ENCODE assay signal across 17 mouse cellular contexts in the genomic region with DNA sequence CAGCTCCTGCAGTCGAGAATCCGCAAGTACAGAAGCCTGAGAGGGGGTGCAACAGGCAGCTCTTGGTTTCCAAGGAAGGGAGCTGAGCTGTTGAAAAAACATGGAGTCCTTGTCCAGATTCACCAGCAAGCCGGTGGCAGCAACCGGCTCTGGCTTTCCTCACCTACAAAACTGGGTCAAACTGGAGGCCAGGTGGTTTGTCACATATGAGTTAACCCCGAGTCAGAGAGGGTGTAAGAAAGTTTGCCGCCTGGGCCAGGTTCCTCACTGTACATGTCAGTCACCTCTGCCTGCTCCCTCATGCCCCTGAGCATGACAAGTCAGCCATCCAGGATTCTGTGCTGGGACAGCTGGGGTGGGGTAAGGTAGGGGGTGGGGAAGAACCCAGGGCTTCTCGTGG.
"Had no signal": no experiment of that assay in that cellular context is flagged by ENCODE, and none has a peak within 500 bp of the region (broad histone marks: within the 10 kb centered on the region; RNA-seq: fewer than 3 reads in every experiment).

No protein-coding gene starts in this region.

- H3K27me3 ChIP-seq: kidney, embryonic 15.5 days; limb, embryonic 12.5 days; liver, embryonic 13.5 days; lung, embryonic 15.5 days; megakaryocyte, embryonic 14.5 days; midbrain, embryonic 15.5 days; neural tube, embryonic 13.5 days had no signal

- DNase-seq: kidney, postnatal 14 days; liver; liver, embryonic 13.5 days; liver, postnatal 0 days; lung, postnatal 14 days; retina, postnatal 1 day; right cerebral cortex, postnatal 4 days; spleen, adult 18-20 months; thymus, adult 18-20 months had no signal

- H3K4me3 ChIP-seq: kidney, embryonic 15.5 days; limb, embryonic 12.5 days; liver, embryonic 13.5 days; lung, embryonic 15.5 days; megakaryocyte, embryonic 14.5 days; midbrain, embryonic 15.5 days; neural tube, embryonic 13.5 days had no signal

- H3K4me2 ChIP-seq: kidney, embryonic 15.5 days; limb, embryonic 12.5 days; liver, embryonic 13.5 days; lung, embryonic 15.5 days; midbrain, embryonic 11.5 days; midbrain, embryonic 15.5 days; neural tube, embryonic 13.5 days had no signal

- H3K9ac ChIP-seq: kidney, embryonic 15.5 days; limb, embryonic 12.5 days; liver, embryonic 13.5 days; liver, postnatal 0 days; lung, embryonic 15.5 days; midbrain, embryonic 15.5 days; neural tube, embryonic 13.5 days had no signal

- H3K9me3 ChIP-seq: kidney, embryonic 15.5 days; limb, embryonic 12.5 days; liver, embryonic 13.5 days; lung, embryonic 15.5 days; midbrain, embryonic 15.5 days; neural tube, embryonic 13.5 days had no signal

- H3K36me3 ChIP-seq: lung, embryonic 15.5 days; midbrain, embryonic 15.5 days had no signal

- H3K4me1 ChIP-seq: midbrain, embryonic 15.5 days had no signal

- ATAC-seq: liver, postnatal 0 days; midbrain, embryonic 15.5 days had no signal

- H3K27ac ChIP-seq: kidney, embryonic 15.5 days; limb, embryonic 12.5 days; liver, embryonic 13.5 days; lung, embryonic 15.5 days; macrophage; midbrain, embryonic 15.5 days; neural tube, embryonic 13.5 days had no signal
